Mouse (Mus musculus) midbrain, postnatal 0 days (tissue): ENCODE measurements around the gene Tead1. TPM values are rescaled to one million over a fixed set of nuclear protein-coding genes. Genes with fewer than 3 reads are reported as not detected.

Experiments
- ATAC-seq: fragments of 200-750 bp; cut with Nextera tagmentation; 2 replicates; pipeline ENCODE4 v1.8.0; 2017; ENCODE audit warnings: moderate number of reproducible peaks, mild to moderate bottlenecking, moderate TSS enrichment, moderate library complexity; ENCODE audit not compliant: low FRiP score
- DNase-seq: peaks from one replicate; pipeline ENCODE4 v3.0.0-alpha.2; 2015; ENCODE audit warnings: low spot score
- H3K27ac ChIP-seq: fragments of 300-500 bp; sonication (generic); 2 replicates; pipeline ENCODE4 v1.5.1; 2014; ENCODE audit warnings: low read depth, mild to moderate bottlenecking, low read length, mixed read lengths
- H3K27me3 ChIP-seq: fragments of 300-500 bp; sonication (generic); 2 replicates; pipeline ENCODE4 v1.6.1; 2014; ENCODE audit warnings: low read length, control low read depth, mixed read lengths; ENCODE audit not compliant: insufficient read depth
- H3K36me3 ChIP-seq: fragments of 300-500 bp; sonication (generic); 2 replicates; pipeline ENCODE4 v1.6.1; 2014; ENCODE audit warnings: low read length, control low read depth, mixed read lengths; ENCODE audit not compliant: insufficient read depth
- H3K4me1 ChIP-seq: fragments of 300-500 bp; sonication (generic); 2 replicates; pipeline ENCODE4 v1.6.1; 2014; ENCODE audit warnings: mild to moderate bottlenecking, control low read depth, antibody characterized with exemption, low read length, mixed read lengths; ENCODE audit not compliant: insufficient read depth
- H3K4me2 ChIP-seq: fragments of 300-500 bp; sonication (generic); 2 replicates; pipeline ENCODE4 v1.6.1; 2014; ENCODE audit warnings: low read depth, mild to moderate bottlenecking, low read length, mixed read lengths; ENCODE audit not compliant: poor library complexity, severe bottlenecking
- H3K4me3 ChIP-seq: fragments of 300-500 bp; sonication (generic); 2 replicates; pipeline ENCODE4 v1.5.1; 2014; ENCODE audit warnings: low read depth, mild to moderate bottlenecking, low read length, moderate library complexity
- H3K9ac ChIP-seq: fragments of 300-500 bp; sonication (generic); replicated peaks from 2 replicates; pipeline ENCODE4 v1.6.1; 2014; ENCODE audit warnings: mild to moderate bottlenecking, low read length, moderate library complexity, mixed read lengths; ENCODE audit not compliant: poor library complexity, severe bottlenecking
- H3K9me3 ChIP-seq: fragments of 300-500 bp; sonication (generic); 2 replicates; pipeline ENCODE4 v1.6.1; 2016; ENCODE audit warnings: low read length, control low read depth
- CTCF ChIP-seq: IDR thresholded peaks from 2 replicates; pipeline ENCODE4 v1.5.1; 2016; ENCODE audit warnings: antibody characterized with exemption, mild to moderate bottlenecking
- WGBS: fragments of 180-500 bp; shearing (Covaris S2); extraction: QIAGEN DNeasy Blood & Tissue Kit; methylation state at CpG from one replicate; pipeline ENCODE4 v1.1.7; 2014; 5-methylcytosine and 5-hydroxymethylcytosine counted together
- polyA plus RNA-seq: library from polyadenylated mRNA; unstranded; fragments of >200 nt; fragmentation: Nextera tagmentation; extraction: Ambion mirVana; gene quantifications from 2 replicates; pipeline ENCODE4 v1.2.1, GENCODE M21; 2015
- total RNA-seq: library from RNA; depleted of rRNA; stranded (reverse); fragments of >200 nt; gene quantifications from 2 replicates; pipeline ENCODE4 v1.2.3, GENCODE M21; 2014

Gene Tead1
- total and polyA plus RNA-seq, 2 experiments from 2014 or later = 8.0 to 16.6 TPM

GRCm38 (mm10) chr7:112730209-112730608 is 51.1 kb downstream of the Tead1 start:
- DNase-seq (no peak), ATAC-seq (no peak)
- Histone ChIP-seq H3K4me1 (no peaks in the 10 kb centered on the region), H3K27me3 (no peaks in the 10 kb centered on the region), H3K4me2 (no peak overlapping the region), H3K36me3 (no peaks in the 10 kb centered on the region), H3K9me3 (no peaks in the 10 kb centered on the region), H3K9ac (no peak overlapping the region), H3K27ac (no peak overlapping the region), H3K4me3 (no peak overlapping the region)
- 77% methylated on average over 5 of the region's 5 CpGs for WGBS
- no peak for TF ChIP-seq CTCF

GRCm38 (mm10) chr7:112731584-112731983 is 52.5 kb downstream of the Tead1 start:
- Histone ChIP-seq H3K27ac (no peak overlapping the region), H3K4me2 (no peak overlapping the region), H3K27me3 (no peaks in the 10 kb centered on the region), H3K9me3 (no peaks in the 10 kb centered on the region), H3K36me3 (no peaks in the 10 kb centered on the region), H3K4me3 (no peak overlapping the region), H3K9ac (no peak overlapping the region), H3K4me1 (no peaks in the 10 kb centered on the region)
- no peak for TF ChIP-seq CTCF
- DNase-seq (no peak), ATAC-seq (no peak)
- WGBS = 73% methylated on average over 8 of the region's 8 CpGs

- Histone ChIP-seq H3K4me1 (peaks cover 10% of the 10 kb centered on the region), H3K9ac (no peak overlapping the region), H3K36me3 (no peaks in the 10 kb centered on the region), H3K27ac (no peak overlapping the region), H3K4me3 (no peak overlapping the region), H3K27me3 (no peaks in the 10 kb centered on the region), H3K9me3 (no peaks in the 10 kb centered on the region), H3K4me2 (no peak overlapping the region)
- DNase-seq (no peak), ATAC-seq (no peak)
- TF ChIP-seq CTCF = no peak; the same call in 1 of the 2 replicates
- 74% methylated on average over 6 of the region's 6 CpGs for WGBS
These were observed 60.1 kb downstream of the Tead1 start for GRCm38 (mm10) chr7:112739174-112739573.

- 36% methylated on average over 12 of the region's 12 CpGs for WGBS
- H3K36me3 ChIP-seq = no peaks in the 10 kb centered on the region
- TF ChIP-seq CTCF = no peak
- no peaks in the 10 kb centered on the region for H3K9me3 ChIP-seq
- H3K9ac ChIP-seq = no peak overlapping the region
- ATAC-seq = no peak
- H3K27ac ChIP-seq = no peak overlapping the region
- no peak for DNase-seq
- H3K4me3 ChIP-seq = no peak overlapping the region
- no peaks in the 10 kb centered on the region for H3K27me3 ChIP-seq
- no peak overlapping the region for H3K4me2 ChIP-seq
- H3K4me1 ChIP-seq = peaks cover 10% of the 10 kb centered on the region
These were observed 62.7 kb downstream of the Tead1 start for GRCm38 (mm10) chr7:112741790-112742189.

- H3K4me3 ChIP-seq = no peak overlapping the region
- no peaks in the 10 kb centered on the region for H3K9me3 ChIP-seq
- ATAC-seq (no peak), DNase-seq (no peak)
- no peaks in the 10 kb centered on the region for H3K27me3 ChIP-seq
- no peak for TF ChIP-seq CTCF
- no peak overlapping the region for H3K4me2 ChIP-seq
- H3K27ac ChIP-seq = 0 out of 2 replicates have a peak overlapping the region, but pooled peaks have one; percentile 19
- WGBS = 46% methylated on average over 7 of the region's 7 CpGs
- H3K36me3 ChIP-seq = no peaks in the 10 kb centered on the region
- no peak overlapping the region for H3K9ac ChIP-seq
- peaks cover 10% of the 10 kb centered on the region for H3K4me1 ChIP-seq
These were observed 63.9 kb downstream of the Tead1 start for GRCm38 (mm10) chr7:112743063-112743462.

GRCm38 (mm10) chr7:112743621-112744395 is 64.7 kb downstream of the Tead1 start:
- no peak overlapping the region for H3K9ac ChIP-seq
- H3K27ac ChIP-seq = peak overlapping the region; percentile 19; the same call in 1 of the 2 replicates
- H3K36me3 ChIP-seq = no peaks in the 10 kb centered on the region

More at GRCm38 (mm10) chr7:112743621-112744395, 64.7 kb downstream of the Tead1 start:
- TF ChIP-seq CTCF = no peak
- DNase-seq = peak; percentile 64
- ATAC-seq = 0 out of 2 replicates have a peak, but pooled peaks have one; percentile 20
- WGBS = 13% methylated on average over 11 of the region's 11 CpGs
- Histone ChIP-seq H3K9me3 (no peaks in the 10 kb centered on the region), H3K4me3 (no peak overlapping the region), H3K4me1 (peaks cover 10% of the 10 kb centered on the region), H3K4me2 (no peak overlapping the region), H3K27me3 (no peaks in the 10 kb centered on the region)
